Comparison of ENCODE assay signal across 15 mouse cellular contexts in genomic region chr5:82226329-82226728, GRCm38 (mm10).
"Had no signal": no experiment of that assay in that cellular context is flagged by ENCODE, and none has a peak within 500 bp of the region (broad histone marks: within the 10 kb centered on the region; RNA-seq: fewer than 3 reads in every experiment).

No protein-coding gene starts in this region.

- DNase-seq: lung, adult 18-20 months; lung, embryonic 14.5 days; lung, postnatal 10 days; right cerebral cortex, postnatal 14 days; thymus, adult 2 months; thymus, postnatal 25 days; thymus, postnatal 4 days had no signal

- H3K4me1 ChIP-seq: liver, embryonic 12.5 days; megakaryocyte, embryonic 14.5 days; midbrain, embryonic 13.5 days; neural tube, embryonic 13.5 days; stomach, embryonic 15.5 days had no signal

- H3K4me2 ChIP-seq: liver, embryonic 12.5 days; lung, embryonic 14.5 days; midbrain, embryonic 13.5 days; neural tube, embryonic 13.5 days; stomach, embryonic 15.5 days had no signal

- H3K27ac ChIP-seq: liver, embryonic 12.5 days; liver, embryonic 14.5 days; macrophage; midbrain, embryonic 13.5 days; neural tube, embryonic 13.5 days; stomach, embryonic 15.5 days; stomach, postnatal 0 days had no signal

- H3K4me3 ChIP-seq: liver, embryonic 12.5 days; megakaryocyte, embryonic 14.5 days; midbrain, embryonic 13.5 days; neural tube, embryonic 13.5 days; stomach, embryonic 15.5 days had no signal

- H3K36me3 ChIP-seq: liver, embryonic 12.5 days; midbrain, embryonic 13.5 days; neural tube, embryonic 13.5 days; stomach, embryonic 15.5 days had no signal

- H3K9me3 ChIP-seq: liver, embryonic 12.5 days; megakaryocyte, embryonic 14.5 days; midbrain, embryonic 13.5 days; neural tube, embryonic 13.5 days; stomach, embryonic 15.5 days had no signal

- H3K27me3 ChIP-seq: liver, embryonic 12.5 days; megakaryocyte, embryonic 14.5 days; midbrain, embryonic 13.5 days; neural tube, embryonic 13.5 days; stomach, embryonic 15.5 days had no signal

- ATAC-seq: liver, embryonic 12.5 days; midbrain, embryonic 13.5 days had no signal

- H3K9ac ChIP-seq: liver, embryonic 12.5 days; liver, embryonic 14.5 days; lung, embryonic 14.5 days; midbrain, embryonic 13.5 days; neural tube, embryonic 13.5 days; stomach, embryonic 15.5 days had no signal
